Mouse (Mus musculus): Measurements from ENCODE around the gene Gm20738.
"Not testable (repeated sequence)": the region's sequence is repeated elsewhere in the genome, so short reads cannot be mapped to it uniquely, and the experiment has no call there.

Gm20738 gene

DNA sequence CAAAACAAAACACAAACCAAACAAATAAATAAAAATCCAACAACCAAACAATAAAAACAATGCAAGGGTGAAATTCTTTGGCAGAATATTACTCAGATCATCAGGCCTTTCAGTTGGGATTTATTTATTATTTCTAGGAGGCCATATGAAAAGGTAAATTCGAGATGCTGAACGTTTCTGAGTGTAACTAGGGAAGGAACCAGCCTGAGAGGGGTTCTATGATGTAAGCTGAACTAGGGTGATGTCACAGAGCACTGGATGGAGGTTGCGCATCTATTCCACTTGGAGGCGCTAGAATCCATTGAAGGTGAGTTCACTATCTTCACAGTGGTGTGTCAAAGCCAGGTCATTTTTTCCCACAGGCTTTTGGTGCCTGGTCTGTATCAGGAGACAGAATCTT, at the start of gene Gm20738:
TSS of gene Gm20738 (plus strand) at position 301 of the 400 bp plus-strand sequence.
- DNase-seq, result not testable (repeated sequence)

Data from lung, postnatal 14 days (tissue).